Mouse (Mus musculus) ovary, postnatal 14 days (tissue): ENCODE results near the gene Olfr429.
"Not testable (repeated sequence)": the region's sequence is repeated elsewhere in the genome, so short reads cannot be mapped to it uniquely, and the experiment has no call there.

Source experiments
- DNase-seq: peaks from one replicate; pipeline ENCODE4 v3.0.0; 2022; ENCODE audit warnings: low spot score

Gene Olfr429

DNA sequence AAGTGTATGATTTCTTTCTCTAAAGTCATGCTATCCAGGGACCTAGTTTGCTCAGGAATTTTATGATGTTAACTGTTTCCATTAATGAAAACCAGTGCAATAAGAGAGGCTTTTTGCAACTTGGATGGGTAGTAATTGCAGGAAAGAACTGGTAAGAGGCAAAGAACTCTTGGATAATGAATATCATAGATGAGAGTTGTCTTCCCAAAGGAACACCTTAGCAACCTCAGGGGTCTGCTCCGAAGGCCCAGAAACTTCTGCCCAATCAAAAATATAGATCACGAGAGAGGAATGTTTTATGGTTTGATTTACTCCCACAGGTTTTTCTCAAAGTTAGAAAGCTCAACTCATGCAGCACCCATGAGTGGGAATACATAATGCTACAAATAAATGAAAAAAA, at the start of gene Olfr429:
TSS of gene Olfr429 (plus strand) at position 301 of the 400 bp plus-strand sequence.
- no peak for DNase-seq

DNA sequence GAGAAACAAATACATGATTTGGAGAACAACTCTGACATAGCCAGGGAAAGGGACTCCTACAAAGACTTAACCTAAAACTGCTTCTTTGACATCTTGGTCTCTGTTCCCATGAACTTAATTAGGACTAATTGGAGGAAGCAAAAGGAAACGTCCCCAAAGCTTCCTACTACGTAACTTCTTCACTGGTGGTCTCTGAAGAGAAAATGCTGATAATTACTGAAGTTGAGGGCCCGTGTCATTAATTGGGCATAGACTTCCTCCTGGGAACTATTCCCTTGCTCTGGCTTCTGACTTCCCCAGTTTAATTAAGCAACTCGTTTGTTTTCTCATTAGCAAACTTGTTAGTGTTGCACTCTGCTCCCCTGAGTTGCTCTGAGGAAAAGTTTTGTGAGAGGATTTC, 48.3 kb upstream of the Olfr429 start:
- DNase-seq, result no peak

DNA sequence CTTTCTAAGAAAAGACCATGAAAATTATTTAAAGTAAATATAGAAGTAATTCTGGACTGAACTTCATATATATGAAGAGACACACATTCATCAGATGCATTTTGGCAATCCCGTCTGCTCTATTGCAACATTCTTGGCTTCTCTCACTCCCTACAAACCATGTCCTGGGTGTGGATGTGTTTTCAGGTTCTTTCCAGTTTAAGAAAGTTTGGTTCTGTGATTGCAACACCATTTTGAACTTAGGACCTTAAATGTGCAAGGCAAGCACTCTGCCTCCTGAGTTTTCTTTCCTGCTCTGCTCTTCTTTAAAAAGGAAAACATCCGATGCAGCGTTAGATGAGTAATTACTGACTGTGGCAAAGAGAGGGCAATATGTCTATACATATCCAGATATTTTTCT, 45.7 kb upstream of the Olfr429 start:
- DNase-seq, result no peak

DNA sequence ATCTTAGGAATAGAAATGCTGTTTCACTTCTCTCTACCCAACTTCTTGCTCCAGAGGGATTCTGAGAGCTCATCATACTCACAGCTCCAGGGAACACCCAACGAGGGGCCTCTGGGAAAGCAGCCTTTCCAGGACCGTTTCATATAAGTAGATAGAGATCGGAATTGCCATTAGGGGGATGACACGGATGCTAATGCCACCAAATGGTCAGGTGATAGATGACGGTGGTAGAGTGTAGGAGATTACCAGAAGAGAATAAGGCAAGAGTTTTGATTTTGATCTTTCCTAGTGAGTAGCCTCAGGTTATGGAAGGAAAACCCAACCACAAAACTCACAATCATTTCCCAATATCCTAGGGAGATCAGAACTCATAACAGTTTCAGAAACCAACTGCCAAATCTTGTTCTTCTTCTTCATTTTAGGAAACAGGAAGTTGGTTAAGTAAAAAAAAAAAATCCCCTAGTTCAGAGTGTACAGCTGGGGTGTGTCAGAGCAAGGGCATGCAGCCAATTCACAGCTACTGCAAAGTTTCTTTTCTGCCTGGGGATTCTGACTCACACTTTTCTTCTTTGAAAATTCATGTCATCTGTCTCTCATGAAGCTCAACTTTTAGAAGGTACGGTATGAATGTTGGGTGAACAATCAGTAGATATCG, 43.5 kb upstream of the Olfr429 start, which contains the start of gene Olfr433:
TSS of gene Olfr433 (plus strand) at position 183 of the 655 bp plus-strand sequence.
- DNase-seq, result peak; percentile 31

- not testable (repeated sequence) for DNase-seq
These were observed 41.8 kb upstream of the Olfr429 start for GRCm38 (mm10) chr1:174042091-174042884.

- no peak for DNase-seq
These were observed 39.7 kb upstream of the Olfr429 start for GRCm38 (mm10) chr1:174044431-174044830.

GRCm38 (mm10) chr1:174048227-174048626, 35.9 kb upstream of the Olfr429 start:
- not testable (repeated sequence) for DNase-seq

DNA sequence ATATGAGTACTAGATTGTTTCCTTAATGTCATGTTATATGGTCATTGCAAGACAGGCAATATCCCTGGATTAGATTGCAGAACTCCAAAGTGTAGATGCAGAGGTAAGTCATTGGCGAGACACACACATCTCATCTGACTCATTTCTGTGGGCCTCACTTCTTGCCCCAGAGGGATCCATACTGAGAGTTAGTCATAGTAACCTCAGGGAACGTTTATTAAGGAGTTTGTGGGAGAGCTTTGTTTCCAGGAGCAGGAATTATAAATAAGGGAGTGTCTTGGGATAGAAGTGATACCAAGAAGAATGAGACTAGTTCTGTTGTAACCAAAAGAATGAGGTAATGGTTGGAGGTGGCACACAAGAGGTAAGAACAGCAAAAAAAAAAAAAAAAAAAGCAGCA, 35.2 kb upstream of the Olfr429 start, which contains the start of gene Olfr432:
TSS of gene Olfr432 (plus strand) at position 313 of the 400 bp plus-strand sequence.
- no peak for DNase-seq

GRCm38 (mm10) chr1:174049357-174049756, 34.8 kb upstream of the Olfr429 start:
- DNase-seq, result not testable (repeated sequence)

DNA sequence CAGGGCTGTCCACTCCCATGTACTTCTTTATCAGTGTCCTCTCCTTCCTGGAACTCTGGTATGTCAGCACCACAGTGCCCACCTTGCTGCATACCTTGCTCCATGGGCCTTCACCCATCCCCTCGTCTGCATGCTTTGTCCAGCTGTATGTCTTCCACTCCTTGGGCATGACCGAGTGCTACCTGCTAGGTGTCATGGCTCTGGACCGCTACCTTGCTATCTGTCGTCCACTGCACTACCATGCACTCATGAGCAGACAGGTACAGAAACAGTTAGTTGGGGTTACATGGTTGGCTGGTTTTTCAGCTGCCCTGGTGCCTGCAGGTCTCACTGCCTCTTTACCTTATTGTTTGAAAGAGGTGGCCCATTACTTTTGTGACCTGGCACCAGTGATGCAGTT, 33.6 kb upstream of the Olfr429 start:
- no peak for DNase-seq

DNA sequence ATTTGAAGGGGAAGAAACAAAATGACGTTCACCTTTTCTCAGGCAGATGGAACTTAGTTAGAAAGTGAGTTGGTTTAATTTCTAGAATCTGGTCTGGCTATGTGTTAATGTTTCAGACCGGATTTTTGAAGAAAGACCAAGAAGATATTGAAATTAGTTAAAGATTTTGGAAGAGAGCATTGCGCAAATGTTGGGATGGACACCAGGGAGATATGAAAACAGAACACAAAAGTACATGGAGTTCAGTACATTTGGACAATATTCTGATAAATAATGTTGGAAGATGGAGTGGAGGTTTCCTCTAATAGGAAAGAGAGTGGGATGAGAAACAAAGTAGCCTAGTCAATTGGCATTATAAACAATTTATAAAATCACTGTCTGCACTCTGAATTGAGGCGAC, 32.6 kb upstream of the Olfr429 start:
- no peak for DNase-seq

- no peak for DNase-seq
These were observed 32.1 kb upstream of the Olfr429 start for GRCm38 (mm10) chr1:174051931-174052536.

GRCm38 (mm10) chr1:174052981-174053380, 31.1 kb upstream of the Olfr429 start:
- DNase-seq, result no peak

DNA sequence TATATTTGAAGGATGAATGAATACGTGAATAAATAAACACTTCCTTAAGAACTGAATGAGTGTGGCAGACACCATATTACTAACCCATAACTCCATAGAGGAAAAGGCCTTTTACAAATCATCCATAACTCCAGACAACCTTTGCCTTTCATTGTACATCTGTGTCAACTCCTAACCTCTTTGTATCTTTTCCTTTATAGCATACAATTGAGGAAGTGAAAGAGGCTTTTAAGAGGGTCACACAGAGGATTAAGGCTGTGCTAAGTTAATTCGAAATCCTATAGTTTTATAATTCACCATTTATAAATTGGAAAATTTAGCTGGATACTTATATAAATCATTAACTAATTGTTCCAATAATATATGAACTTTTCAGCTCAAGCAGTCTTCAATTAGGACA, 28.9 kb upstream of the Olfr429 start:
- no peak for DNase-seq

- DNase-seq, result no peak
These were observed 17.8 kb upstream of the Olfr429 start, which contains the start of gene Olfr430 for GRCm38 (mm10) chr1:174066305-174066704. Olfr430 (plus strand) TSS chr1:174066605.

DNA sequence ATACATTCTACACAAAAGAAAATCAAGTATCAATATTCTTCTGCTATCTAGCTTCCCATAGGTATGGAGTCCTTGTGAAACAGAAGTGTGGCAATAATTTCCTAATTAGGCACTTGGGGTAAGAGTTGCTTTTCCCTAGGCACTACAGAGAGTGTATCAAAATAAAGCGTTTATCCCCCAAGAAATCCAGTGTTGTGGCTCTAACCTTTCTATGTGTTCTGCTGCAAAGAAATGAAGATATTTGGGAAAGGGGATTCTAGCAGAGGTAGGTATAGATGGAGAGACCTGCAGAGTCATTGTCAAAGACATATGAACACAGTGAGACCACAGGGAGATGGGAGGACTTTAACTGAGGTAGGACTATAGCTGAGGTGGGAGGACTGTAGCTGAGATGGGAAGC, 12.5 kb downstream of the Olfr429 start, which contains the start of gene Olfr427:
TSS of gene Olfr427 (plus strand) at position 301 of the 400 bp plus-strand sequence.
- DNase-seq, result no peak

DNA sequence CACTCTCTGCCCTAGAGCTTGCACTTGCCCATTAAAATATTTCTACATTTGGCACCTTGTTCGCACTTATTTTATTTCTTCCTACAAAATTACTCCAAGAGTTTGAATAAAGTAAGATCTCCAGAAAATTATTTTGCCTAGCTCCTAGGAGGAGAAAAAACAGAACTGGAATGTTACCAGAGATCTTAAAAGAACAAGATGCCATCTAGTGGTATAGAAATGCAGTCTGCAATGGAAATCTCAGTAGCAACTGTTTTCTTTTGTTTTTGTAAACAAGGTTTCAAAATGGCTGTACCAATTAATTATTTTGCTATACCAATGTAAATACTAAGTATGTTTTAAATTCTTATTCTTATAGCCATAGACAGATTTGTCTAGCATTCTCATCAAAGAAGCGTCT, 19.6 kb downstream of the Olfr429 start:
- DNase-seq, result no peak

GRCm38 (mm10) chr1:174121062-174121461, 36.9 kb downstream of the Olfr429 start, which contains the start of gene Olfr231:
Olfr231 (minus strand) TSS chr1:174121162.
- DNase-seq, result no peak

GRCm38 (mm10) chr1:174131217-174131616, 47.1 kb downstream of the Olfr429 start, which contains the start of gene Olfr424:
Olfr424 (plus strand) TSS chr1:174131517.
- no peak for DNase-seq

DNA sequence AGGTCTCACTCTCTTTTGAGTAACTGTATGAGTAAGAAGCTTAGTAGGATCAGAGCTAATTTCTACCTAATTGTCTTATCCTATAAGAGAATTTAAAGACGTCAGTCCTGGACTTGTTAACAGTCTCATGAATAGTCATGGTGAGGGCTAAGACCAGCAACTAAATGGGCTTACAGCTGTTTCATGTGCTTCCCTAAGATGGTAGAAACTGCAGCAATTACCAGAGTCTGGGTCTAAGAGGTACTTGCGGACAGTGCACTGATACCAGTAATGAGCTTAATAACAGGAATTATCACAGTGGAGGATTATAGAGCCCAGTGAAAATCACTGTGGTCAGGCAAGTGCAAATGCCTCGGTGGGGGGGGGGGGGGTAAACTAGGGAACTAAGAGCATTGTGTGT, 47.9 kb downstream of the Olfr429 start:
- no peak for DNase-seq
